Mouse (Mus musculus) T-helper 17 cell (primary cell): Measurements from ENCODE around the gene Gapvd1.
"Not testable (repeated sequence)": the region's sequence is repeated elsewhere in the genome, so short reads cannot be mapped to it uniquely, and the experiment has no call there.

Experiments
- in situ Hi-C, 2 experiments: fragments of 300-600 bp; cut with MboI, MseI; formaldehyde crosslinking; loops; 1 replicate in 1 of 2; 2 replicates in 1 of 2; pipeline ENCODE4 v1.15.1; 2025; ENCODE audit warnings: high pct_unique_total_duplicates in 2 of 2

Gapvd1 gene

GRCm38 (mm10) chr2:34772252-34773235 lies 17.5 kb upstream of the Gapvd1 start:
- in situ Hi-C loops = loop anchor here in 1 of 2 experiments (10.0 kb wide), 1 partner anchor 1808 kb away; the partner anchor contains the start of genes Lrsam1 and Rpl12

- in situ Hi-C loops = loop anchor here in 1 of 2 experiments (10.0 kb wide), 1 partner anchor 1807 kb away; the partner anchor contains the start of genes Lrsam1 and Rpl12
Measured at GRCm38 (mm10) chr2:34771368-34772226, 16.6 kb upstream of the Gapvd1 start, which contains the start of gene Hspa5. Hspa5 (plus strand) TSS chr2:34771970.

DNA sequence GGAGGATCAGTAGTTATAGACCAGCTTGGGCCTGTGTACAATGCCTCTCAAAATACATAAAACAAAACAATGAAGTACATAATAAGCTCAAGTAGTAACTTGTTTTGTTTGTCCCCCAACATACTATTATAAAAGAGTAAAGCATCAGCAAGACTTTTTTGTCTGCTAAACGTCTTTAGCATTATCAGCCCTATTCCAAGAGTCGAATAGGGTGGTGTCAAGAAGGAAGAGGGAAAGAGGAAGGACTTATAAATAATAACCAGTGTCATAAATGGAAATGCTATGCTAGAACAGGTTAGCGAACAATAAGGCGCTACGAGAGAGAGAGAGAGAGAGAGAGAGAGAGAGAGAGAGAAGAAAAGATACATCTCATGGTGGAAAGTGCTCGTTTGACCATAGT lies 15.9 kb upstream of the Gapvd1 start:
- in situ Hi-C loops = loop anchor here in 1 of 2 experiments (10.0 kb wide), 1 partner anchor 1806 kb away; the partner anchor contains the start of genes Lrsam1 and Rpl12

- in situ Hi-C loops = loop anchor here in 1 of 2 experiments (10.0 kb wide), 1 partner anchor 1805 kb away; the partner anchor contains the start of genes Lrsam1 and Rpl12
Measured at GRCm38 (mm10) chr2:34770049-34770448, 15.0 kb upstream of the Gapvd1 start.

DNA sequence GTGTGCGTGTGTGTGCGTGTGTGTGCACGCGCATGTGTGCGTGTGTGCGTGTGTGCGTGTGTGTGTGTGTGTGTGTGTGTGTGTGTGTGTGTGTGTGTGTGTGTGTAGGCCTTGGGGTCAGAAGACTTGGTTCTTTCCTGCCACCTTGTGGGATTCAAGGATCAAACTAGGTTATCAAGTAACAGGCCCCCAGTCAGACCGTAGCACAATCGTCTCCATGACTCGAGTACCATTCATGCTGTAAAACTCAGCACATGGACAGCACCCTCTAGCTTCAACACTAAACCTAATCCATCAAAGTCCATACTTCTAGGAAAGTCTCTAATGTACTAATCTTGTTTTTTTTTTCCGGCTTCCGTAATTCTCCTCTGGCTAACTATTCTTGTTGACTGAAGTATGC lies 9.8 kb upstream of the Gapvd1 start:
- in situ Hi-C loops = no loop called here

- in situ Hi-C loops = no loop called here
Measured at GRCm38 (mm10) chr2:34762872-34763271, 7.8 kb upstream of the Gapvd1 start.

- in situ Hi-C loops = no loop called here
Measured at GRCm38 (mm10) chr2:34762174-34762573, 7.1 kb upstream of the Gapvd1 start.

- in situ Hi-C loops = not testable (repeated sequence)
Measured at GRCm38 (mm10) chr2:34761272-34761671, 6.2 kb upstream of the Gapvd1 start.

DNA sequence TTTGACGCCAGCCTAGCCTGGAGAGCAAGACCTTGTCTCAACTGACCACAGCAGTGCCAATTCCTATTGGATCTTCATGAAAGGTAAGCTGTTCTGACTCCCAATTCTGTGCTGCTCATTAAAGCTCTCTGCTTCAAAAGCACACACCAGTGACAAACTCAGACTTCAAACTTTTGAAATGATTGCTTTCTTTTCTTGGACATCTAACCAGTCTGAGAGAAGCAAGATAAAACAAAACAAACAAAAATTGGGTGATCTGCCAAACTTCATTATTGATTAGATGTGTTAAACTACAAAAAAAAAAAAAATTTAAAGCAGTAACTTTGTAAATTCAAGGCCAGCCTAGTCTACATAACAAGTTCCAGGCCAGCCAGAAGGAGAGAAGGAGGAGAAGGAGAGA lies 2.3 kb upstream of the Gapvd1 start:
- in situ Hi-C loops = no loop called here

- in situ Hi-C loops = no loop called here
Measured at GRCm38 (mm10) chr2:34753811-34754550, 1.1 kb downstream of the Gapvd1 start.

- in situ Hi-C loops = no loop called here
Measured at GRCm38 (mm10) chr2:34750245-34750644, 4.8 kb downstream of the Gapvd1 start.

- in situ Hi-C loops = no loop called here
Measured at GRCm38 (mm10) chr2:34748479-34748878, 6.6 kb downstream of the Gapvd1 start.

DNA sequence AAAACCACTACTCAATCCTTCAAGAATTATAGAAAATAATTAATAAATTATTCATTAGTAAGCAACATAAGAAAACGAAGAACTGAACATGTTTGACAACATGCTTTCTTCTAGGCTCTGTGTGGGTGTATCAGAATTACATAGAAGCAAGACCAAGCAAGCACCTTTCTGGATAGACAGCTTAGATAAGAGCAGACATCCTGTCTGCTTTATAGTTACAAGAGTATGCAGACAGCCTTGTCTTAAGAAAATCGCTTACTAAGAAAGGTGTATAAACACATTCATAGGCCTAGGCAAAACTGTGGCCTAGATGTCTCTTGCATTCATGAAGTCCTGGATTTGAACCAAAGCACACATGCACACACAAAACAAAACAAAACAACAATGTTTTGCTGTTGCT lies 9.4 kb downstream of the Gapvd1 start:
- in situ Hi-C loops = no loop called here

GRCm38 (mm10) chr2:34744476-34744875 lies 10.6 kb downstream of the Gapvd1 start:
- in situ Hi-C loops = no loop called here

DNA sequence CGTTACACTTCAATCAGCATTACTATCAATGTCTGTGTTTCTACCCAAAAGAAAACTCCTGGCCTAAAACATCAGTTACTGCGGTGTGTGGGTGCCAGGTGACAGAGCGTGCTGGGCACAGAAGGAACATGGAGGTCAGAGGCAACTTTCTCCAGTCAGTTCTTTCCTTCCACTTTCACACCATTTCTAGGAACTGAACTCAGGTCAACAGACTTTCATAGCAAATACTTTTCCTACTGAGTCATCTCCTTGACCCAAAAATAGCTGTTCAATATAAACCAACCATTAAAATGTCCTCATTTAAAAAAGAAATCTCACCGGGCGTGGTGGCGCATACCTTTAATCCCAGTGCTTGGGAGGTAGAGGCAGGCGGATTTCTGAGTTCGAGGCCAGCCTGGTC lies 12.4 kb downstream of the Gapvd1 start:
- in situ Hi-C loops = no loop called here

GRCm38 (mm10) chr2:34741390-34742159 lies 13.5 kb downstream of the Gapvd1 start:
- in situ Hi-C loops = no loop called here

DNA sequence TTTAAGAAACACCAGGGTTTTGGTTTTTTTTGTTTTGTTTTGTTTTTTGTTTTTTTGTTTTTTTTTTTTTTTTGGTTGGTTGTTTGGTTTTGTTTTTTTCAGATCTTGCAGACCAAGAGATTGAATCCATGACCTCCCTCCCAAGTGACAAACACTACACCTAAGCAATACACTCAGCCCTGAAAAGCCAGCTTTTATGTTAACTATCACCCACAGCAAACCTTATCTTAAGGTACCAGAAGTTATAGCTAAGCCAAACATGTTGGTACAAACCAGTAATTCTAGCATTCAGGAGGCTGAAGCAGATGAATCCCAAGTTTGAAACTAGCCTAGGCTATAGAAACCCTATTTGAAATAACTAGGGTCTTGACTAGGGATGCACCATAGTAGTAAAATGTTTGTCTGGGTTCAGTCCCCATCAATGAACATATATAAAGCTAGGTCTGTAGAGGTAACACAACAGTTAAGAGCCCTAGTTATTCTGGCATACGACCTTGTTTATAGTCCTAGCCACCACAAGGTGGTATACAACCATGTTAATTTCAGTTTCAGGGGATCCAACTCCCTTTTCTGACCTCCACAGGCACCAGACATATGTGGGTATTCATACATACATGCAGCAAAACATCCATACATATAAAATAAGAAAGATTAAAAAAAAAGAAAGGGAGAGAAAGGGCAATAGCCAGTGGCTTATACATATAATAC lies 15.2 kb downstream of the Gapvd1 start:
- in situ Hi-C loops = no loop called here

DNA sequence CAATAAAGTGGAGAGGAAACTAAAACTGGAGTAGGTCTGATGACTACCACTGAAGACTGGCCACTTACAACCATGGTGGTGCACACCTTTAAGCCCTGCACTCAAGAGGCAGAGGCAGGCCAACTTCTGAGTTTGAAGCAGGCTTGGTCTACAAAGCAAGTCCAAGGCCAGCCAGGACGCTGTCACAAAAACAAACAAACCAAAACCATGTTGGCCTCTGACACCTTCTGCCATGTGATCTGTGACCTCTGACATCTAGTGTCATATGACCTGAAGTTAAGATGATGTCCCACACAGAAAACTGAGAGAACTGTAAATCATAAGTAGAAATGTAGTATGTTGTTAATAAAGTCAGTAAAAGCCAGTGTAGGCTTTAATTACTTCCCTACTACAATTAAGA lies 17.1 kb downstream of the Gapvd1 start:
- in situ Hi-C loops = no loop called here

DNA sequence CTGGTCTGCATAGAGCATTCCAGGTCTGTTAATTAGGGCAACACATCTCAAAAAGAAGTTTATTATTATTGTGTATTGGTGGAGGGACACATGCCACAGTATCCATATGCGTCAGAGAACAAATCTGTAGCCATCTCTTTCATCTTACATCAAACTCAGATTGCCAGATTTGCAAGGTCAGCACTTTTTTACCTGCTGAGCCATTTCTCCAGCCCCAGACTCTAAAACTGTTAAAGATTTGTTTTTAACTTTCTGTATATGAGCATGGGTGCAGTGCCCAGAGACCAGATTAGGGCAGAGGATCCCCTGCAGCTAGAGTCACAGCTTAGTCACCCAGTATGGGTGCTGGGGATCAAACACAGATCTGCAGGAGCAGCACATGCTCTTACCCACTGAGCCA lies 18.4 kb downstream of the Gapvd1 start:
- in situ Hi-C loops = no loop called here
